Mouse (Mus musculus) olfactory bulb, adult 2 months (tissue): ENCODE results near the gene Arid3b. TPM values are rescaled to one million over a fixed set of nuclear protein-coding genes. Genes with fewer than 3 reads are reported as not detected.
A peak's percentile ranks its signal among the peaks of the same experiment; 100 is the strongest.

ENCODE experiments used
- H3K27ac ChIP-seq: fragments of 200-500 bp; 2 replicates; pipeline ENCODE4 v1.5.1; 2012; ENCODE audit warnings: low read depth, low read length; ENCODE audit not compliant: insufficient read depth
- H3K4me1 ChIP-seq: fragments of 200-500 bp; 2 replicates; pipeline ENCODE4 v1.6.1; 2012; ENCODE audit warnings: low read length; ENCODE audit not compliant: control insufficient read depth, insufficient read depth
- H3K4me3 ChIP-seq: fragments of 200-500 bp; 2 replicates; pipeline ENCODE4 v1.5.1; 2012; ENCODE audit warnings: mild to moderate bottlenecking, low read depth, low read length, moderate library complexity; ENCODE audit not compliant: insufficient read depth
- CTCF ChIP-seq: fragments of 200-500 bp; IDR thresholded peaks from 2 replicates; pipeline ENCODE4 v1.5.1; 2012; ENCODE audit warnings: low read depth, mild to moderate bottlenecking, low read length, moderate library complexity; ENCODE audit not compliant: insufficient read depth
- POLR2A ChIP-seq: fragments of 200-500 bp; IDR thresholded peaks from 2 replicates; pipeline ENCODE4 v1.6.1; 2012; ENCODE audit warnings: mild to moderate bottlenecking, low read depth, low read length, moderate library complexity; ENCODE audit not compliant: insufficient read depth
- WGBS: fragments of 180-500 bp; shearing (Covaris S2); methylation state at CpG from one replicate; pipeline ENCODE4 v1.1.7; 2018; 5-methylcytosine and 5-hydroxymethylcytosine counted together
- polyA plus RNA-seq: library from polyadenylated mRNA; stranded (reverse); fragments of >200 nt; gene quantifications from 2 replicates; pipeline ENCODE4 v1.2.4, GENCODE M21; 2012; ENCODE audit warnings: low replicate concordance; ENCODE audit not compliant: missing spikeins, insufficient read depth, insufficient read length

Gene Arid3b
- polyA plus RNA-seq, 1 experiment, result not detected

DNA sequence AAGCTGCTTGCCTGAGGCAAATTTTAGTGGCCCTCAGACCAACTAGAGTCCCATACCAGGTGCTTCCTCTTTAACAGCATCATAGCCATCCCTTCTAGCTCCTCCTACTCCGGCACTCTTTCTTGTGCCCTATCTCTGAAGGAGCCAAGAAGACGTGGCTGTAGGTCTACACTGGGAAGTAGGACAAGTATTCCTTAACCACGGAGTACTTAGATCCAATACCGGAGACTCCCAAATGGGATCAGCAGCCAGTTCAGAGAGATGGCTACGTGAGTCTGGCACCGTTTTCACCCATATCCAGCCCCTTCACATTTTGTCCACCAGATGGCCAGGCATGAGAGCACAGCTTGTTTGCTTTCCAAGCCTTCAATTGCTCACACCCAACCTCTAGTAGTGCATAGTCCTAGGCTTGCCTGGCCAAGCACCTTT is 74.0 kb downstream of the Arid3b start:
- H3K27ac ChIP-seq, result 0 out of 2 replicates have a peak overlapping the region, but pooled peaks have one; percentile 12
- no peak overlapping the region for H3K4me3 ChIP-seq

DNA sequence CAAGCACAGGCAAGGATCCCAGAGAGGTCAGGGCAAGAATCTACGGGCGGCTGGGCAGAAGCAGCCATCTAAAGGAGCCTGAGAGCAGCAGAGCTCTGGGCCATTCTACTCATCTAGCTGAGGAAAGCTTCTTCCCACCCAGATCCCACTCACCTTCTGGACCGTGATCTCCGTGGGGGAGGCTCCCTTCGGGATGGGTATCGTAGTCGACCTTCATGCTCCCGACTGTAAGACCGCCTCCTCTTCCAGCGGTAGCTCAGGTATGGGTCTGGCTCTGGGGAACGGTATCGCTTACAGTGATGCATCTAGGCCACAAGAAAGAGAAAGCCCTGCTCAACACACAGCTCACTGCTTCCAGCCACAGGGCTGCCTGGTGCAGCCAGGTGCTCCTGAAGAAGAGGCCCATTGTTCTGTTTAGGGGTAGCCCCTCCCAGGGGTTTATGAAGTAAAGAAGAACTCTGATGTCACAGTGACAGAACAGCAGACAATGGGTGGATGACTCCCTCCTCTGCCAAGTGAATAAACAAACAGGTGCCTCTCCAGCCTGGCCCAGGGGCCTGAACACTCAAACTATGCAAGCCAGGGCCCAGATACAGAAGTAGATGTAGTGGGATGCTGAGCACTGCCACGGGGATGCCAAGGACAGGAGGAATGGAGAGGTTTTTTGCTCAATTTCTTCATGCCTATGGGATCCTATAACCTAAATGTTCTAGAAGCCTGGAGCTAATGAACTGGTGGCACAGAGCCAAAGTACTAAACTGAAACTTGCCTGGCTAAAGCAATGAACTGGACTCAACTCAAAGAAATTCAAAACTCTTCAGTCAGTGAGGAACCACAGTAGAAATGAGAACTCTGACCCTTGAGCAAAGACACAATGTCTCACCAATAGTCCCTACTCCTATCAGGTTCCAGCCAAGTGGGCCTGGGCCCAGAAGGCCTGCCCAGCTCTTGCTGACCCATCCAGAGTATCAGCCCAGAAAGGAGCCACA is 74.7 kb downstream of the Arid3b start:
- TF ChIP-seq CTCF (no peak), POLR2A (0 out of 2 replicates have a peak, but pooled peaks have one; percentile 26)
- Histone ChIP-seq H3K4me1 (peaks cover 30% of the 10 kb centered on the region), H3K4me3 (no peak overlapping the region), H3K27ac (no peak overlapping the region)
- 82% methylated on average over 13 of the region's 13 CpGs for WGBS

More for the DNA sequence above, 74.0 kb downstream of the Arid3b start:
- H3K4me1 ChIP-seq, result peaks cover 31% of the 10 kb centered on the region
- WGBS, result 26% methylated on average over 6 of the region's 6 CpGs
- TF ChIP-seq POLR2A, result no peak
- TF ChIP-seq CTCF, result no peak

DNA sequence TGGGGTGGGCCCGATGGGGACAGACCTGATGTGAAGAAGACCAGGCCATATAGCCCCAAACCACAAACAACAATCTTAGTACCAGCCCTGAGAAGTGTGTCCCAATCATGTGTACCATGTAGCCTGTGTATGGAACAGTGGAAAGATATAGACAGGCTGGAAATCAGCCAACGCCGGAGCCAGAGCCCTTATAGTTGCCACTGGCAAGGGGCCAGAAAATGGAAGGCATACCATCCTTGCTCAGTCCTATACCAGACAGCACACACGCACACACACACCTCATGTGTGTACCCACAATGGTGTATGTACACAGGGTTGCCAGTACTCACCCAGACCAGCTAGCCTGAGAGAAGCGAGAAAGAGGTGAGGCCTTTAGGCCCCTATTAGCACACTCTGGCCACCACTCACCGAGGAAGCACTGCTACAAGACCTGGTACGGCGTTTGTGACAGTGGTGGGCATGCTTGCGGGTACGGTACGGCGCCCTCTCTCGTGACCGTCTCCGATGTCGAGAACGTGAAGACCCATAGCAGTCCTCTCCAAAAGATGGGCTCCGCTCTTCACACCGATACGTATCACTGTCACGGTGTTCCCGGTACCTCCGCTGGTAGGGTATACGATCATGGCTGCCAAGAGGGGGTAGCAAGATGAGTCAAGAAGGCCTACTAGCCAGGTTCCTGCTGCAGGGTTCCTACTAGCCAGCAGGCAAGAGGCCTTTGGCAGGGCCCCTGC is 76.0 kb downstream of the Arid3b start:
- H3K4me1 ChIP-seq, result peaks cover 19% of the 10 kb centered on the region
- TF ChIP-seq CTCF, result no peak
- TF ChIP-seq POLR2A, result no peak
- no peak overlapping the region for H3K27ac ChIP-seq
- no peak overlapping the region for H3K4me3 ChIP-seq
- 92% methylated on average over 24 of the region's 24 CpGs for WGBS

DNA sequence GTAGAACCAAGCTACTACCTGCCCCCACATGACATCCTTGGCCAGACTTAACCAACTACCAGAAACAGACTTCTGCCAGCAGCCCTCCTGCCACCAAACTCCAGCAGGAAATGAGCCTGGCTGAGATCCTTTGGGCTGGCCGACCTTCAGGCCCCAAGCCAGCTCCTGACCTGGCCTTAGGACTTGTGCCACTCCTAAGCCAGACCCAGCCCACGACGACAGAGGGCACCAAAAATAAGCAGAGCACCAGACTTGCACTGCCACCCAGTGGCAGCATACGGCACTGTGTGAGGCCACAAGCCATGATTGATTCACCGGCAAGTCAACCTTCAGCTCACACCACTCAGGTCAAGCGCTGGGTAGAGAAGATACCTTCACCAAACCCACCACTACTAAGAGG is 77.3 kb downstream of the Arid3b start:
- Histone ChIP-seq H3K4me1 (peaks cover 18% of the 10 kb centered on the region), H3K4me3 (no peak overlapping the region), H3K27ac (no peak overlapping the region)
- TF ChIP-seq POLR2A, result no peak
- peak; percentile 94 for TF ChIP-seq CTCF
- WGBS, result 14% methylated on average over 6 of the region's 6 CpGs

DNA sequence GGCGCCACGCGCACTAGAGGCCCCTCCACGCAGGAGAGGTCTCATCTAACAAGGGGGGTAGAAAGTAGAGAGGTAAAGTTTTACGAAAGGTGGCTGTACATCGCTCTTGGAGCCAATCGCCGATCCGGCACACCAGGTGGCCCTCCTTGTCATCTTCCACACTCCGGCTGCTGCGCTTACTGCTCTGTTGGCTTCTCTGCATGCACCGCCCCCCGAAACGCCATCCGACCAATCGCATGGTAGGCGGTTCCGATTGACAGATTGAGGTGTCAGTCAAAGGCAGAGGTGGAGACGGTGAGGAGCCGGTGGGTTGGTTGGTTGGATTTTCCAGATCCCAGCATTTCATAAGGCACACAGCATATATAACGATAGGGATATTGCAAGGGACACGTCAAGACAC is 78.1 kb downstream of the Arid3b start:
- whole genome bisulfite sequencing, result 90% methylated on average over 22 of the region's 22 CpGs
- no peak for TF ChIP-seq CTCF
- no peak for TF ChIP-seq POLR2A
- Histone ChIP-seq H3K27ac (no peak overlapping the region), H3K4me1 (peaks cover 18% of the 10 kb centered on the region), H3K4me3 (no peak overlapping the region)

DNA sequence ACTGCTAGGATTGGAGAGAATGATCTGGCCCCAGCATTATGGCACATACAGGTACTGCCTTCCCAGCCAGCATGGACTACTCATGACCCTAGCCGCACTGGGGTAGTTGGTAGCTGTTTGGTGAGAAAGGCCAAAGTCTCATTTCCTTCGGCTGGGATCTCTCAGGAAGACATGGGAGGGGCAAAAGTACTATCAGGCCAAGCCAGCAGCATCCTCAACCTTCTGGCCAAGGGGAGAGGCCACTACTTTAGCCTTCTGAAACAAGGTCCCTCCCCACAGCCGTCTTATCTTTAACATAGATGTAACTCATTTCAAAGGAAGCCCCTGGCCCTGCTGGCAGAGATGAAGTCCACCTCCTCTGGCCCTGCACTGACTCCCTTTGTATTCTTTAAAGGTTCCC is 79.0 kb downstream of the Arid3b start:
- peaks cover 16% of the 10 kb centered on the region for H3K4me1 ChIP-seq
- WGBS, result 85% methylated on average over 3 of the region's 3 CpGs
- no peak overlapping the region for H3K4me3 ChIP-seq
- no peak overlapping the region for H3K27ac ChIP-seq
- TF ChIP-seq CTCF (no peak), POLR2A (no peak)

DNA sequence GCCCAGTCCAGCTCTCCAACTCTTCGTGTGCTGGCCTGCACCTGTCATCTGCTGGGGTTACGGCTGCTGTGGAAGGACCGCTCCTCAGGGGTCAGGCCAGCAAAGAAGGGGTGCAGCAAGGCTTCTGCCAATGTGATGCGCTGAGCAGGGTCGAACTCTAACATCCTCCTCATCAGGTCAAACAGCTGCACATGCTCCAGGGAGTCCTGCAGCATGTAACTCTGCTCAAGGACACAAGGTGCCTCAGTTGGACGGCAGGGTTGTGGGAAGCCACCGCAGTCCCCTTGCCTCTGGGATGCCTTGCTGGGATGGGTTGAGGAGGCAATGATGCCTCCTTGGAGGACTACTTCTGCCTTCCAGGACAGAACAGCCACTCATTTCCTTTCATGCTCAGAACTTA is 85.7 kb downstream of the Arid3b start:
- TF ChIP-seq POLR2A (no peak), CTCF (no peak)
- no peaks in the 10 kb centered on the region for H3K4me1 ChIP-seq
- H3K27ac ChIP-seq, result no peak overlapping the region
- H3K4me3 ChIP-seq, result no peak overlapping the region
- 87% methylated on average over 7 of the region's 7 CpGs for WGBS

DNA sequence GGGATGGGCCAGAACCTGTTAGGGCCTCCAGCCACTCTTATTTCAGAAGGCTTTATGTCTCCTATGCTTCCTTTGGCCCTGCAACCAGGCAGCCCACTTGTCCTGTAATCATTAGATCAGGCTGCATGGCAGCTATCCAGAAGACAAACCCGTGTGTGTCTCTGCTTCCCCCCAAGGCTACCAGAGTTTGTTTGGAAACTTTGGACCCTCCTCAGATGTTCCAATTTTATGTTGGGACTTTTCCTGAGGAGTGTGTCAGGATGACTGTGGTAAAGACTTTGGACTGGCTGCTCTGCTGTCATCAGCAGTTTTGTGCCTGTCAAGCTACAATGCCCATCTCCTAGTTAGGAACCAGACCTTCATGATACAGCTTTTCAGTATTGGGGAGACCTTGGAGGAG is 87.8 kb downstream of the Arid3b start:
- no peak overlapping the region for H3K27ac ChIP-seq
- 10% methylated on average over 1 of the region's 1 CpGs for WGBS
- TF ChIP-seq POLR2A (no peak), CTCF (no peak)
- H3K4me3 ChIP-seq, result no peak overlapping the region
- H3K4me1 ChIP-seq, result no peaks in the 10 kb centered on the region

DNA sequence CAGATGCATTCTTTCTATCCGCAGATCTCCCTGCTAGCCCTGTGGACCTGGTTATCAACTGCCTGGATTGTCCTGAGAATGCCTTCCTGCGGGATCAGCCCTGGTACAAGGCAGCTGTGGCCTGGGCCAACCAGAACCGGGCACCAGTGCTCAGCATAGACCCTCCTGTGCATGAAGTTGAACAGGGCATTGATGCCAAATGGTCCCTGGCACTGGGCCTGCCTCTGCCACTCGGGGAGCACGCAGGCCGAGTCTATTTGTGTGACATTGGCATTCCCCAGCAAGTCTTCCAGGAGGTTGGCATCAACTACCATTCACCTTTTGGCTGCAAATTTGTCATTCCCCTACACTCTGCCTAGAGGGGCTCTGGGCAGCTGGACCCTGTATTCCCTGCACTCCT is 88.5 kb downstream of the Arid3b start:
- Histone ChIP-seq H3K4me1 (no peaks in the 10 kb centered on the region), H3K4me3 (no peak overlapping the region), H3K27ac (no peak overlapping the region)
- TF ChIP-seq POLR2A, result no peak
- no peak for TF ChIP-seq CTCF
- 41% methylated on average over 6 of the region's 6 CpGs for WGBS
